In the genomic region with DNA sequence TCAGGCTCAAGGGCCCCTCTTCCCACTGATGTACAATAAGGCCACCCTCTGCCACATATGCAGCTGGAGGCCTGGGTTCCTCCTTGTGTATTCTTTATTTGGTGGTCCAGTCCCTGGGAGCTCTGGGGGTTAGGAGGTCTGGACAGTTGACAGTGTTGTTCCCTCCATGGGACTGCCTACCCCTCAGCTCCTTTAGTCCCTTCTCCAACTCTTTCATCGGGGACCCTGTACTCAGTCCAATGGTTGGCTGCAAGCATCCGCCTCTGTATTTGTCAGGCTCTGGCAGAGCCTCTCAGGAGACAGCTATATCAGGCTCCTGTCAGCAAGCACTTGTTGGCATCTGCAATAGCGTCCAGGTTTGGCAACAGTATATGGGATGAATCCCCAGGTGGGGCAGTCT, we compare ENCODE assay signal across 19 mouse cellular contexts.
"Had no signal": no experiment of that assay in that cellular context is flagged by ENCODE, and none has a peak within 500 bp of the region (broad histone marks: within the 10 kb centered on the region; RNA-seq: fewer than 3 reads in every experiment).

No protein-coding gene starts in this region.

- H3K4me3 ChIP-seq: liver, embryonic 15.5 days; midbrain, embryonic 10.5 days; midbrain, embryonic 13.5 days; midbrain, embryonic 15.5 days; myocyte; neural tube, embryonic 13.5 days; neural tube, embryonic 15.5 days had no signal

- H3K27ac ChIP-seq: liver, embryonic 15.5 days; midbrain, embryonic 10.5 days; midbrain, embryonic 13.5 days; midbrain, embryonic 15.5 days; neural tube, embryonic 13.5 days; neural tube, embryonic 15.5 days had no signal

- ATAC-seq: midbrain, embryonic 13.5 days; midbrain, embryonic 15.5 days had no signal

- H3K4me2 ChIP-seq: liver, embryonic 15.5 days; lung, embryonic 14.5 days; midbrain, embryonic 13.5 days; midbrain, embryonic 15.5 days; neural tube, embryonic 13.5 days; neural tube, embryonic 15.5 days had no signal

- DNase-seq: lung, adult 18-20 months; lung, embryonic 14.5 days; lung, postnatal 10 days; lung, postnatal 4 days; retina, postnatal 1 day; right cerebral cortex, adult 18-20 months; right cerebral cortex, postnatal 25 days; right cerebral cortex, postnatal 4 days; spleen, adult 18-20 months; thymus, adult 18-20 months; thymus, postnatal 14 days; thymus, postnatal 36 days had no signal

- H3K36me3 ChIP-seq: liver, embryonic 15.5 days; midbrain, embryonic 10.5 days; midbrain, embryonic 13.5 days; midbrain, embryonic 15.5 days; neural tube, embryonic 13.5 days; neural tube, embryonic 15.5 days had no signal

- H3K4me1 ChIP-seq: liver, embryonic 15.5 days; midbrain, embryonic 10.5 days; midbrain, embryonic 13.5 days; midbrain, embryonic 15.5 days; neural tube, embryonic 13.5 days; neural tube, embryonic 15.5 days had no signal

- H3K9me3 ChIP-seq: liver, embryonic 15.5 days; midbrain, embryonic 10.5 days; midbrain, embryonic 13.5 days; midbrain, embryonic 15.5 days; neural tube, embryonic 15.5 days had no signal

- H3K27me3 ChIP-seq: liver, embryonic 15.5 days; midbrain, embryonic 13.5 days; midbrain, embryonic 15.5 days; neural tube, embryonic 13.5 days; neural tube, embryonic 15.5 days had no signal

- H3K9ac ChIP-seq: liver, embryonic 15.5 days; lung, embryonic 14.5 days; midbrain, embryonic 13.5 days; midbrain, embryonic 15.5 days; neural tube, embryonic 13.5 days; neural tube, embryonic 15.5 days had no signal
